Mouse (Mus musculus): Measurements from ENCODE around the gene Scgb1b24.

Gene Scgb1b24

DNA sequence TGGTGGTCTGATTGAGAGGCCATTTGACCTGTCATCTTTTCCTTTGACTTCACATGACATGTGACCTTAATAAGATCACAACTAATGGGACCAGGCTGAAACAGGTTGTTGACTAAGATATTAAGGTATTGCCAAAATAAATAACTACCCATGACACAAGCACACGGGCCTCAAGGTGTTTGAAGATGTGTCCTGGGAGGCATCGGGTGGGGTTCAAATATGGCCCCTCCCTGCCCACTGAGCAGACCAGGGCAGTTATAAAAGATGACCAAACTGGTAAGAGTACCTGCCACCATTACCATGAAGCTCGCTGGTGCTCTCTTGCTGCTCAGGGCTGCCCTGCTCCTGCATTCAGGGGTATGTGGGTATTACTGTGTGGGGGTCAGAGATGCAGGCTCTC is at the start of gene Scgb1b24:
TSS of gene Scgb1b24 (plus strand) at position 301 of the 400 bp plus-strand sequence.
- in situ Hi-C loops (cut with MboI; ENCODE audit: low sequenced_read_pairs) = no loop called here

DNA sequence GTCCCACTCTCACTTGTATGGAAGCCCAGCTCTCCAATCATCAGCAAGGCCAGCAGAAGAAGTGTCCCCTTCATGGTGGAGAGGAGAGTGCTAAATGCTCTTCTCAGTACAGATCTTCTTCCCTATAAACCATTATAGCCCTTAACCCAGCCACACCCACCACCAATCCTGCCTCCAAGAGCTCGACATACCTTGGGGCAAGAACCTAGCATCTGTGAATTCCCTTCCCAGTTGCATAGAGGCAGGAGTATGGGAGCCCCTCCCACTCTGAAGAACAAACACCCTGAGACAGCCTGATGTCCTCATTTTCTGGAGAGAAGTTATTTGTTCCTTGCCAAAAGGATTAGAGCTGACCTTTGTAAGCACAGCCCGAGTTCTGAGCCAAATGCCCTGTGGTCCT is 4.4 kb upstream of the Scgb1b24 start, which contains the start of gene Scgb2b24:
TSS of gene Scgb2b24 (minus strand) at position 101 of the 400 bp plus-strand sequence.
- in situ Hi-C loops (cut with MboI; ENCODE audit: low sequenced_read_pairs) = no loop called here

Measured in CH12F3 (cell line).